Mouse (Mus musculus): ENCODE results near the gene Gm20458.
A peak's percentile ranks its signal among the peaks of the same experiment; 100 is the strongest.

DNA sequence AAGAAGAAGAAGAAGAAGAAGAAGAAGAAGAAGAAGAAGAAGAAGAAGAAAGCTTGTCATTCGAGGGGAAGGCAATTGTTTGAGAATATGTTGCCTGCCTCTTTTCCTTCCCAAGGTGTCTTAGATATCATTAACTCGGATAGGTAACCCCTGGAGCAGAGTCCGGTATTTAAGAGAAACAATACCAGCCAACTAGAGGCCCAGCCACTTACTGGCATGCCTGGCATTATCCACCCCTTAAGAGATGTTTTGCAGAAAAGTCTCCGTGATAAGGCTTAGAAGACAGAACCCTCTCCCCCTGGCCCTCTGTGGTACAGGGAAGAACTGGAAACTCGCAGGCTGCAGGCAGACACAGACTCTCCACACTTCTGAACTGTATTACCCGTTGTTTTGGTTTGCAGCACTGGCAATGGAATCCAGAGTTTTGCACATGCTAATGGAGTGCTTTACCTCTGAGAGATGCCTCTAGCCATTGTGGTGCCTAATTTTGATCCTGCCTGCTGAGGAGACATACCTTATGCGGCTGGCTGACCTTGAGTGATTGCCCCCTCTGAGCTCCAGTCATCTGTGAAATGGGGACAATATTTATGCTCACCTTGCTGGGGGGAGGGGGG is 6.8 kb upstream of the Gm20458 start:
- TF ChIP-seq POLR2A (IDR thresholded peaks at IDR 0.05; ENCODE audit: insufficient read depth, low read length) (no peak), CTCF (IDR thresholded peaks at IDR 0.05; ENCODE audit: low read depth, low read length) (no peak), EP300 (IDR thresholded peaks at IDR 0.05; ENCODE audit: insufficient read depth, low read depth, low read length) (peak; percentile 91)
